In genomic region chr10:123120666-123121392, GRCm38 (mm10) we compare ENCODE assay signal across 10 mouse cellular contexts. TPM values are rescaled to one million over a fixed set of nuclear protein-coding genes. Genes with fewer than 3 reads are reported as not detected.
DNase-seq lines count a peak whose midpoint lies in the region; ATAC-seq and TF ChIP-seq lines count a peak whose summit lies in the region.
"Had no signal": no experiment of that assay in that cellular context is flagged by ENCODE, and none has a peak within 500 bp of the region (broad histone marks: within the 10 kb centered on the region; RNA-seq: fewer than 3 reads in every experiment).

No protein-coding gene starts in this region.

- no peak for DNase-seq in layer of hippocampus, adult 2 months (ENCODE audit: low spot score in 2 of 2)
- no peak for DNase-seq in layer of hippocampus, postnatal 10 days (ENCODE audit: low spot score in 2 of 2)
- peak; percentile 10 to 21 for DNase-seq in B cell, adult 2 months
- DNase-seq in Patski (ENCODE audit: low read depth, low spot score) = no peak
- DNase-seq in spleen, postnatal 14 days (ENCODE audit: low spot score in 2 of 2) = no peak
- DNase-seq in testis, postnatal 10 days (ENCODE audit: low spot score) = no peak
- no peak for DNase-seq in retina, embryonic 14.5 days (ENCODE audit: low spot score)

- no peak overlapping the region for H3K4me2 ChIP-seq in liver, embryonic 12.5 days

- no peaks in the 10 kb centered on the region for H3K4me1 ChIP-seq in liver, embryonic 12.5 days
- H3K4me1 ChIP-seq: heart, embryonic 10.5 days had no signal

- no peak overlapping the region for H3K4me3 ChIP-seq in layer of hippocampus, adult 2 months
- no peak overlapping the region for H3K4me3 ChIP-seq in liver, embryonic 12.5 days
- H3K4me3 ChIP-seq: heart, embryonic 10.5 days had no signal

- CTCF ChIA-PET in Patski (lab: Charles Lee) = interaction anchor here (1.3 kb wide), 1 partner anchor 8 kb away, joined by 4 read pairs; no protein-coding TSS in a partner anchor

- H3K27ac ChIP-seq in layer of hippocampus, adult 2 months = no peak overlapping the region
- no peak overlapping the region for H3K27ac ChIP-seq in liver, embryonic 12.5 days
- H3K27ac ChIP-seq: heart, embryonic 10.5 days had no signal

- WGBS in liver, embryonic 12.5 days (ENCODE audit: insufficient replicate concordance) = 89% methylated on average over 14 of the region's 14 CpGs

- H3K36me3 ChIP-seq in liver, embryonic 12.5 days = peaks cover 95% of the 10 kb centered on the region

- no peak for ATAC-seq in Patski
- peak; percentile 54 for ATAC-seq in liver, embryonic 12.5 days
- ATAC-seq: hindbrain, embryonic 16.5 days had no signal

- in situ Hi-C loops in Patski (cut with MboI; ENCODE audit: low pct_unique_long_range_greater_than_20kb) = no loop called here

- H3K9me3 ChIP-seq in liver, embryonic 12.5 days (replicated peaks) = no peaks in the 10 kb centered on the region
- H3K9me3 ChIP-seq: heart, embryonic 10.5 days had no signal

- POLR2A ChIA-PET in Patski (lab: Charles Lee) = no interaction called here

- no peak overlapping the region for H3K9ac ChIP-seq in liver, embryonic 12.5 days

- peak; percentile 60 for TF ChIP-seq CTCF in layer of hippocampus, adult 2 months (conservative IDR thresholded peaks at IDR 0.05)
- TF ChIP-seq CTCF in Patski (IDR thresholded peaks at IDR 0.05) = peak; percentile 52

- H3K27me3 ChIP-seq in Patski = no peaks in the 10 kb centered on the region
- H3K27me3 ChIP-seq in liver, embryonic 12.5 days (replicated peaks) = no peaks in the 10 kb centered on the region

RNA-seq across cellular contexts. Expression of gene Mon2, which starts 44.5 kb away (rescaled TPM):
- 100 to 1,000 TPM; 101 TPM for total RNA-seq in layer of hippocampus, adult 2 months (2021)
- total RNA-seq in layer of hippocampus, postnatal 10 days (2021) = 10 to 100 TPM; 73.7 to 94.9 TPM
- 66.9 TPM for polyA plus RNA-seq in Patski (2021)
- 19.8 and 19.9 TPM in 2 replicates for polyA plus RNA-seq in liver, embryonic 12.5 days (2016; fragmentation: Nextera tagmentation; extraction: Ambion mirVana)

Comparison
In these comparisons a context has a peak if more than half of its experiments do, and no peak if none do; other contexts are left out.
1. DNase-seq: peak in B cell, adult 2 months (2 of 2); none in layer of hippocampus, adult 2 months (0 of 2), layer of hippocampus, postnatal 10 days (0 of 2), Patski (single experiment), spleen, postnatal 14 days (0 of 2), testis, postnatal 10 days (single experiment) and retina, embryonic 14.5 days (single experiment).